Mouse (Mus musculus) naive thymus-derived CD4-positive, alpha-beta T cell, adult 2 months (primary cell): Measurements from ENCODE around the gene Jph3.

Experiments used
- DNase-seq: peaks from one replicate; pipeline ENCODE4 v3.0.0-alpha.2; 2011; ENCODE audit warnings: low read depth

Gene Jph3

DNA sequence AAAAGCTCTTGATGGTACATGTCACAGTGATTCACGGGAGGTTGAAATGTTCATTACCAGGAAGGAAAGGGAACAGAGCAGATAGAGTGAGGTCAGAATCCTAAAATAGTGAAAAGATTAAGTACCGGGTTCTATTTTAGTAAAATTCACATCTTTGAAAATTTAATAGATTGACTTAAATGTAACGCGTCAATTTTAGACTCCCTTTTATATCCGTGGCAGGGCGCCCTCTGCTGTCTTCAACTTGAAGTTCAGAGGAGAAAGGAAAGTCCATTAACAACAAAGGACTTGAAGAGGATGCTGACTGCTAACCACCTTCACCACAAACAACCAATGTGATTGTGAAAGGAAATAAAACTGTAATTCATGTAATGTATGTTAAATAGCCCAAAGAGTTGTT, 103.1 kb downstream of the Jph3 start:
- peak; percentile 92 for DNase-seq

DNA sequence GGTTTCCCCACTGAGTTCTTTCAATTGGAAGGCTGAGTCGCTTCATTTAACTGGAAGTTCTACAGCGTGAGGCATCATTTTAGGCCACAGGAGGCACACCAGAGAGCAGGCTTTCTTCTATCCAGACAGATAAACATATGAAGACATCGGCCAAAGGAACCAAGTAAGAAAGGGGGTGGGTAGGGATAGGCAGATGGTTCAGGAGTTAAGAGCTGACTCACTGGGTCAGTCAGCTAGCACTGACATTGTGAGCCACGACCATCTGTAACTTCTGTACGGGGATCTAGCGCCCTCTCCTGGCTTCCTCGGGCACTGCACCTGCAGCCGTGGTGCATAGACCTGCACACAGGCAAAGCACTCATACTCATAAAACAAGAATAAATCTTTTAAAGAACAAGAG, 111.8 kb downstream of the Jph3 start:
- DNase-seq, result peak; percentile 52

DNA sequence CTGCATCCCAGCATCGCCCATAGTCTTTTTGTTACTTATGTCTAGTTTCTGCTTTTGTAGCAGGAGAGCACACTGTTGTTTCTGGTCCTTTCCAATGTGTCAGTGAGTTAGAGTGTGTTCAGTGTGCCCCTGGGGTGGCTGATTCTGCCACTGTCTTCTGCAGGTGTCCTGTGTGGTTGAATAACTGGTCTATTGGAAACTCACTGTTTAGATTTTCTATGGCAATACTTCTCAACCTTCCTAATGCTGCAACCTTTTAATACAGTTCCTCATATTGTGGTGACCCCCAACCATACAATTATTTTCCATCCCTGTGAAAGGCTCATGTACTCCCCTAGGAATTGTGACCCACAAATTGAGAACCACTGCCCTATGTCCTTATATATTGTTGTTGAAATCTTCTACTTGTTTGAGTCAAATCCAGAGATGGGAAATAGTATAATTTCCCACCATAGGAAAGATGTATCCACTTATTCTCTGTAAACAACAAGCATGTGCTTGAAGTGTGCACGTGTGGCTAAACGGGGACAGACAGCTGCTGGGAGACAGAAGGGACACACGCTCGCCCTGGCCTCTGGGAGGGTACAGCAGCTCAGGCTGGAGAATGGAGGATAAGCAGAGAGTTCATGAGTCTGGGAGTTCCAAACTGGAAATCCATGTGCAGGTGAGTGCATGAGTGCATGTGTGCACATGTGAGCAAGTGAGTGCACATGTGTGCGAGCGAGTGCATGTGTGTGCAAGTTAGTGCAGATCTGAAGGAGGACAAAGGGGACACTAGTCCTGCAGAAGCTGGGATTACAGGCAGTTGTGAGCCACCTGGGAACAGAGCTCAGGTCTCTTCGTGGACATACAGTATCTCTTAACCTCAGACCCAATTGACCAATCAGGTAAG, 112.9 kb downstream of the Jph3 start:
- no peak for DNase-seq

DNA sequence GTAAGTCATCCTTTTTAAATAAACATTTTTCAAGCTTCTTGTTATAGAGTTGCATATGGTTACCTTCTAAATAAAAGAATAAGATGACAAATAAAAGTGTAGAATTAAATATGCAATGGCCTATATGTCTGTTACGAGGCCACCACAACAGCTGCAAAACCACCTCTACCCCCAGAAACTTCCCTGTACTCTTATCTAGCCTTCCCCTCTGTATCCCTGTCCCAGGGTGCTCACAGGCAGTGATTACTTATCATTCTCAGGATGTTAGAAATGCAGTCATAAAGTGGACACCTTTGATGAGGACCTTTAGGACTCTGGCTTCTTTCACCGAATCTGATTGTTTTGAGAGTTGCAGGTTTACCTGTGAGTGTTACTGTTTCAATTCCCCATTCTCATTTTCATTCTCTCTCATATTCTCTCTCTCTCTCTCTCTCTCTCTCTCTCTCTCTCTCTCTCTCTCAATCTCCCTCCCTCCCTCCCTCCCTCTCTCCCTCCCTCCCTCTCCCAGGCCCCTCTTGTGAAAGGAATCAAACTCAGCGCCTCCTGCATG, 113.8 kb downstream of the Jph3 start:
- DNase-seq, result no peak
